Comparison of ENCODE assay signal across 33 mouse cellular contexts in the genomic region with DNA sequence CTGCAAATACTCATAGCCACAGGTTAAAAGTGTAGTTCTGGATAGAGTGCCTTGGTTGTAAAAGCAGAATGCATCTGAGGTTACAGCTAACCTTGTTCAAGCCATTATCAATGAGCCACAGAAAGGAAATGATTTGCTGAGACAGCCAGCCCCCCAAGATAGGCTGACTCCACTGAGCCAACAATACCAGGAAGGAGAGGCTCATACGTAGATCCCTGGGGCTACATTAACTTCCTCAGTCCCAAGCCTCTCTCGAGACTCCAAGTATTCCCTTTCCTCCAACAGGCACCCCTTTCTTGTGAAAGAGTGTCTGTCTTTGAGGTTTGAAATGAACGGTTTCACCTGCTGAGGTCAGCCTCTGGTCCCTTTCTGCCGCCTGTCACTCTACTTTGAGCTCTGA. TPM values are rescaled to one million over a fixed set of nuclear protein-coding genes. Genes with fewer than 3 reads are reported as not detected.
A peak's percentile ranks its signal among the peaks of the same experiment; 100 is the strongest.
DNase-seq lines count a peak whose midpoint lies in the region; ATAC-seq and TF ChIP-seq lines count a peak whose summit lies in the region.
"Had no signal": no experiment of that assay in that cellular context is flagged by ENCODE, and none has a peak within 500 bp of the region (broad histone marks: within the 10 kb centered on the region; RNA-seq: fewer than 3 reads in every experiment).

No protein-coding gene starts in this region.

- no peak overlapping the region for H3K4me3 ChIP-seq in heart, adult 2 months
- no peak overlapping the region for H3K4me3 ChIP-seq in midbrain, embryonic 11.5 days (ENCODE audit: low read depth, low read length)
- H3K4me3 ChIP-seq in midbrain, embryonic 13.5 days (replicated peaks), result no peak overlapping the region
- H3K4me3 ChIP-seq in heart, embryonic 14.5 days (ENCODE audit: control insufficient read depth in 1 of 2, insufficient read depth in 1 of 2, low read depth in 1 of 2, low read length in 2 of 2), result no peak overlapping the region
- H3K4me3 ChIP-seq: embryonic facial prominence, embryonic 13.5 days; forebrain, embryonic 10.5 days; forebrain, embryonic 15.5 days; layer of hippocampus, adult 2 months; left cerebral cortex, adult 2 months; limb, embryonic 12.5 days had no signal

- H3K36me3 ChIP-seq in heart, adult 2 months (ENCODE audit: control insufficient read depth, insufficient read depth, low read length), result no peaks in the 10 kb centered on the region
- H3K36me3 ChIP-seq in midbrain, embryonic 11.5 days (ENCODE audit: control insufficient read depth, insufficient read depth, low read length), result no peaks in the 10 kb centered on the region; the same call in 1 of the 2 replicates
- H3K36me3 ChIP-seq in midbrain, embryonic 13.5 days, result peaks cover 16% of the 10 kb centered on the region
- peaks cover 18% of the 10 kb centered on the region for H3K36me3 ChIP-seq in heart, embryonic 14.5 days (ENCODE audit: control insufficient read depth, insufficient read depth, low read length)

- no peak for TF ChIP-seq CTCF in heart, adult 2 months (IDR thresholded peaks at IDR 0.05)

- H3K4me1 ChIP-seq in heart, adult 2 months (ENCODE audit: control insufficient read depth, insufficient read depth, low read length), result peaks cover 3% of the 10 kb centered on the region
- H3K4me1 ChIP-seq in midbrain, embryonic 11.5 days (ENCODE audit: control insufficient read depth, insufficient read depth, low read length), result peaks cover 11% of the 10 kb centered on the region
- peaks cover 15% of the 10 kb centered on the region for H3K4me1 ChIP-seq in midbrain, embryonic 13.5 days (replicated peaks)
- peaks cover 2 to 6% of the 10 kb centered on the region in 2 experiments; a peak in 3 of 4 replicates for H3K4me1 ChIP-seq in heart, embryonic 14.5 days (ENCODE audit: control insufficient read depth in 2 of 2, insufficient read depth in 2 of 2, low read length in 2 of 2)

- no peak overlapping the region for H3K4me2 ChIP-seq in midbrain, embryonic 11.5 days
- no peak overlapping the region for H3K4me2 ChIP-seq in midbrain, embryonic 13.5 days (replicated peaks)
- H3K4me2 ChIP-seq in heart, embryonic 14.5 days (ENCODE audit: low read length), result no peak overlapping the region
- H3K4me2 ChIP-seq: embryonic facial prominence, embryonic 13.5 days; forebrain, embryonic 15.5 days; hindbrain, embryonic 14.5 days; limb, embryonic 12.5 days; liver, embryonic 11.5 days had no signal

- no peak overlapping the region; the same call in 1 of the 2 replicates for H3K9ac ChIP-seq in heart, adult 2 months (ENCODE audit: low read depth, low read length)
- H3K9ac ChIP-seq in midbrain, embryonic 11.5 days (ENCODE audit: low read length), result no peak overlapping the region
- no peak overlapping the region for H3K9ac ChIP-seq in midbrain, embryonic 13.5 days (replicated peaks)
- no peak overlapping the region for H3K9ac ChIP-seq in heart, embryonic 14.5 days (ENCODE audit: low read length)
- H3K9ac ChIP-seq: embryonic facial prominence, embryonic 13.5 days; forebrain, embryonic 15.5 days; hindbrain, embryonic 14.5 days; limb, embryonic 12.5 days had no signal

- peak overlapping the region; percentile 29 for H3K27ac ChIP-seq in heart, adult 2 months
- H3K27ac ChIP-seq in midbrain, embryonic 11.5 days (ENCODE audit: low read depth, low read length), result no peak overlapping the region
- H3K27ac ChIP-seq in midbrain, embryonic 13.5 days, result no peak overlapping the region
- peak overlapping the region; percentile 57 to 64 for H3K27ac ChIP-seq in heart, embryonic 14.5 days (replicated peaks in 1 of 2; ENCODE audit: control insufficient read depth in 1 of 2, insufficient read depth in 1 of 2, low read depth in 2 of 2, low read length in 2 of 2)
- H3K27ac ChIP-seq: embryonic facial prominence, embryonic 13.5 days; forebrain, embryonic 10.5 days; forebrain, embryonic 15.5 days; hindbrain, embryonic 14.5 days; layer of hippocampus, adult 2 months; left cerebral cortex, adult 2 months; limb, embryonic 12.5 days; macrophage; stomach, postnatal 0 days had no signal

- no peak for TF ChIP-seq EP300 in heart, adult 2 months (IDR thresholded peaks at IDR 0.05; ENCODE audit: insufficient read depth, low read depth, low read length)

- no peaks in the 10 kb centered on the region for H3K79me2 ChIP-seq in heart, adult 2 months (replicated peaks; ENCODE audit: control insufficient read depth, insufficient read depth, low read length)

- no peak for ATAC-seq in midbrain, embryonic 11.5 days (ENCODE audit: low FRiP score)
- no peak for ATAC-seq in midbrain, embryonic 13.5 days
- no peak for ATAC-seq in heart, embryonic 14.5 days (ENCODE audit: insufficient number of reproducible peaks, insufficient read depth, low FRiP score, low read depth)
- ATAC-seq in megakaryocyte progenitor cell, adult 5-6 weeks (replicated peaks; ENCODE audit: poor library complexity), result peak; percentile 23; the same call in 1 of the 2 replicates
- ATAC-seq: forebrain, embryonic 15.5 days; intestine, postnatal 0 days; midbrain, embryonic 16.5 days had no signal

- H3K9me3 ChIP-seq in midbrain, embryonic 11.5 days (ENCODE audit: control insufficient read depth, low read length), result no peaks in the 10 kb centered on the region
- no peaks in the 10 kb centered on the region for H3K9me3 ChIP-seq in midbrain, embryonic 13.5 days
- H3K9me3 ChIP-seq in heart, embryonic 14.5 days (ENCODE audit: control insufficient read depth, low read length), result no peaks in the 10 kb centered on the region
- H3K9me3 ChIP-seq: embryonic facial prominence, embryonic 13.5 days; forebrain, embryonic 10.5 days; forebrain, embryonic 15.5 days; limb, embryonic 12.5 days had no signal

- intact Hi-C loops in heart, adult 2 months (cut with DNase I), result no loop called here
- intact Hi-C loops in heart, postnatal 14 days (cut with DNase I), result no loop called here

- TF ChIP-seq POLR2A in heart, adult 2 months (IDR thresholded peaks at IDR 0.05; ENCODE audit: insufficient read depth, low read depth, low read length), result no peak

- 36% methylated on average over 4 of the region's 4 CpGs for WGBS in heart, adult 2 months
- WGBS in midbrain, embryonic 11.5 days, result 84% methylated on average over 4 of the region's 4 CpGs
- WGBS in midbrain, embryonic 13.5 days, result 90% methylated on average over 4 of the region's 4 CpGs
- WGBS in heart, embryonic 14.5 days, result 55% methylated on average over 4 of the region's 4 CpGs

- no peak for DNase-seq in heart, adult 2 months
- no peak for DNase-seq in heart, postnatal 14 days
- DNase-seq in midbrain, embryonic 11.5 days (ENCODE audit: low spot score, missing footprints), result peak; percentile 54
- no peak for DNase-seq in kidney, postnatal 36 days
- no peak for DNase-seq in adrenal gland, postnatal 36 days
- DNase-seq: cerebellum, adult 11 months; cerebellum, adult 9-10 months; cerebellum, postnatal 36 days; kidney, adult 9 months; kidney, postnatal 25 days; lung, adult 2 months; lung, postnatal 10 days; right cerebral cortex, postnatal 4 days; thymus, adult 18-20 months; thymus, postnatal 4 days had no signal

- no peaks in the 10 kb centered on the region for H3K27me3 ChIP-seq in heart, adult 2 months (ENCODE audit: control insufficient read depth, insufficient read depth, low read length)
- H3K27me3 ChIP-seq in midbrain, embryonic 11.5 days (ENCODE audit: control insufficient read depth, insufficient read depth, low read length), result no peaks in the 10 kb centered on the region
- H3K27me3 ChIP-seq in midbrain, embryonic 13.5 days, result no peaks in the 10 kb centered on the region
- no peaks in the 10 kb centered on the region for H3K27me3 ChIP-seq in heart, embryonic 14.5 days (ENCODE audit: control insufficient read depth, insufficient read depth, low read length)
- H3K27me3 ChIP-seq: embryonic facial prominence, embryonic 13.5 days; forebrain, embryonic 15.5 days; limb, embryonic 12.5 days had no signal

RNA-seq across cellular contexts. Expression of a gene that starts 5.6 kb away (rescaled TPM):
- total RNA-seq in heart, adult 2 months (2021), result 10 to 100 TPM; 15.4 to 15.6 TPM
- polyA plus RNA-seq in heart, adult 2 months (2012; rRNA removed), result 9.1 and 9.5 TPM in 2 replicates
- 10 to 100 TPM; 10.0 to 12.5 TPM for total RNA-seq in heart, postnatal 14 days (2021)
- polyA plus RNA-seq in midbrain, embryonic 11.5 days (2014; fragmentation: Nextera tagmentation; extraction: Ambion mirVana), result 36.2 and 44.6 TPM in 2 replicates
- polyA plus RNA-seq in midbrain, embryonic 13.5 days (2015; fragmentation: Nextera tagmentation; extraction: Ambion mirVana), result 47.2 and 47.9 TPM in 2 replicates
- polyA plus RNA-seq in heart, embryonic 14.5 days (2014; fragmentation: Nextera tagmentation; extraction: Ambion mirVana), result 31.3 and 32.1 TPM in 2 replicates
- total RNA-seq in megakaryocyte progenitor cell, adult 5-6 weeks (2015), result 8.9 and 13.4 TPM in 2 replicates
- 7.1 and 14.9 TPM in 2 replicates for total RNA-seq in megakaryocyte progenitor cell, adult 5-6 weeks (2017)
- 10 to 100 TPM; 13.7 to 17.6 TPM for total RNA-seq in adrenal gland, postnatal 36 days (2021)

RNA-seq across cellular contexts. Expression of a gene that starts 5.8 kb away (rescaled TPM):
- 1 to 10 TPM; 5.4 to 6.0 TPM for total RNA-seq in heart, adult 2 months (2021)
- 3.9 and 6.9 TPM in 2 replicates for polyA plus RNA-seq in heart, adult 2 months (2012; rRNA removed)
- 1 to 10 TPM; 8.2 to 9.7 TPM for total RNA-seq in heart, postnatal 14 days (2021)
- polyA plus RNA-seq in midbrain, embryonic 11.5 days (2014; fragmentation: Nextera tagmentation; extraction: Ambion mirVana), result 21.3 and 24.5 TPM in 2 replicates
- 39.2 and 41.1 TPM in 2 replicates for polyA plus RNA-seq in midbrain, embryonic 13.5 days (2015; fragmentation: Nextera tagmentation; extraction: Ambion mirVana)
- 8.5 and 8.9 TPM in 2 replicates for polyA plus RNA-seq in heart, embryonic 14.5 days (2014; fragmentation: Nextera tagmentation; extraction: Ambion mirVana)
- 9.2 and 11.3 TPM in 2 replicates for total RNA-seq in megakaryocyte progenitor cell, adult 5-6 weeks (2015)
- 10.2 and 15.3 TPM in 2 replicates for total RNA-seq in megakaryocyte progenitor cell, adult 5-6 weeks (2017)
- total RNA-seq in adrenal gland, postnatal 36 days (2021), result 10 to 100 TPM; 11.9 to 12.7 TPM

RNA-seq across cellular contexts. Expression of a gene that starts 22.8 kb away (rescaled TPM):
- under 1 TPM in 1 of 2 experiments, not detected in 1; 0.18 TPM for total RNA-seq in heart, adult 2 months (2021)
- 0.06 TPM in 1 of 2 replicates, not detected in the other for polyA plus RNA-seq in heart, adult 2 months (2012; rRNA removed)
- total RNA-seq in heart, postnatal 14 days (2021), result under 1 TPM in 1 of 2 experiments, not detected in 1; 0.39 TPM
- polyA plus RNA-seq in midbrain, embryonic 11.5 days (2014; fragmentation: Nextera tagmentation; extraction: Ambion mirVana), result 0.57 and 0.98 TPM in 2 replicates
- 1.0 and 1.6 TPM in 2 replicates for polyA plus RNA-seq in midbrain, embryonic 13.5 days (2015; fragmentation: Nextera tagmentation; extraction: Ambion mirVana)
- 0.80 and 1.4 TPM in 2 replicates for polyA plus RNA-seq in heart, embryonic 14.5 days (2014; fragmentation: Nextera tagmentation; extraction: Ambion mirVana)
- 0.35 TPM in 1 of 2 replicates, not detected in the other for total RNA-seq in megakaryocyte progenitor cell, adult 5-6 weeks (2015)
- total RNA-seq in megakaryocyte progenitor cell, adult 5-6 weeks (2017), result 1.7 TPM in 1 of 2 replicates, not detected in the other
- total RNA-seq in adrenal gland, postnatal 36 days (2021), result under 1 TPM in 1 of 2 experiments, not detected in 1; 0.63 TPM
- total RNA-seq: gastrocnemius, adult 8-10 months; hematopoietic stem cell, adult 5-6 weeks; neutrophil, adult 5-6 weeks had no signal

Comparison
In these comparisons a context has a peak if more than half of its experiments do, and no peak if none do; other contexts are left out.
1. H3K27ac ChIP-seq: peak in heart, adult 2 months (single experiment) and heart, embryonic 14.5 days (2 of 2); none in midbrain, embryonic 11.5 days (single experiment) and midbrain, embryonic 13.5 days (single experiment).